Mouse (Mus musculus) small intestine, adult 2 months (tissue): ENCODE results near the gene Olfr1417. TPM values are rescaled to one million over a fixed set of nuclear protein-coding genes. Genes with fewer than 3 reads are reported as not detected.
A peak's percentile ranks its signal among the peaks of the same experiment; 100 is the strongest.

Source experiments
- H3K27ac ChIP-seq: fragments of 200-500 bp; 2 replicates; pipeline ENCODE4 v1.5.1; 2012; ENCODE audit warnings: low read depth, low read length, control low read depth, inconsistent platforms; ENCODE audit not compliant: insufficient read depth
- H3K27me3 ChIP-seq: fragments of 200-500 bp; 2 replicates; pipeline ENCODE4 v1.6.1; 2012; ENCODE audit warnings: mild to moderate bottlenecking, moderate library complexity, low read length, inconsistent platforms; ENCODE audit not compliant: control insufficient read depth, insufficient read depth
- H3K36me3 ChIP-seq: fragments of 200-500 bp; 2 replicates; pipeline ENCODE4 v1.6.1; 2012; ENCODE audit warnings: mild to moderate bottlenecking, low read length, control low read depth, inconsistent platforms; ENCODE audit not compliant: control insufficient read depth, insufficient read depth
- H3K4me1 ChIP-seq: fragments of 200-500 bp; 2 replicates; pipeline ENCODE4 v1.6.1; 2012; ENCODE audit warnings: low read length, inconsistent platforms, mixed read lengths; ENCODE audit not compliant: control insufficient read depth, insufficient read depth, insufficient read length
- H3K4me3 ChIP-seq: fragments of 200-500 bp; 2 replicates; pipeline ENCODE4 v1.5.1; 2012; ENCODE audit warnings: low read depth, mild to moderate bottlenecking, control low read depth, inconsistent platforms, low read length, moderate library complexity
- CTCF ChIP-seq: fragments of 200-500 bp; IDR thresholded peaks from 2 replicates; pipeline ENCODE4 v1.5.1; 2012; ENCODE audit warnings: low read depth, mild to moderate bottlenecking, control low read depth, inconsistent platforms, low read length, moderate library complexity, mixed read lengths; ENCODE audit not compliant: insufficient replicate concordance, insufficient read length; ENCODE audit errors: extremely low read depth
- POLR2A ChIP-seq: fragments of 200-500 bp; IDR thresholded peaks from 2 replicates; pipeline ENCODE4 v1.6.1; 2012; ENCODE audit warnings: low read depth, mild to moderate bottlenecking, control low read depth, inconsistent platforms, low read length, moderate library complexity
- WGBS: fragments of 180-500 bp; shearing (Covaris S2); methylation state at CpG from one replicate; pipeline ENCODE4 v1.1.7; 2018; 5-methylcytosine and 5-hydroxymethylcytosine counted together
- polyA plus RNA-seq: library from polyadenylated mRNA; depleted of rRNA; stranded (reverse); fragments of >200 nt; gene quantifications from 2 replicates; pipeline ENCODE4 v1.2.3, GENCODE M21; 2012; rRNA removed

Gene Olfr1417
- polyA plus RNA-seq, 1 experiment: not detected

- peaks cover 12% of the 10 kb centered on the region; the same call in 1 of the 2 replicates for H3K4me1 ChIP-seq
- H3K27me3 ChIP-seq: no peaks in the 10 kb centered on the region
- WGBS: 34% methylated on average over 6 of the region's 6 CpGs
- H3K36me3 ChIP-seq: peaks cover 11% of the 10 kb centered on the region
- TF ChIP-seq POLR2A (no peak; the same call in 1 of the 2 replicates), CTCF (no peak)
- H3K27ac ChIP-seq: peak overlapping the region; percentile 53
- H3K4me3 ChIP-seq: no peak overlapping the region
Measured at GRCm38 (mm10) chr19:11794447-11794846, 44.6 kb downstream of the Olfr1417 start.

DNA sequence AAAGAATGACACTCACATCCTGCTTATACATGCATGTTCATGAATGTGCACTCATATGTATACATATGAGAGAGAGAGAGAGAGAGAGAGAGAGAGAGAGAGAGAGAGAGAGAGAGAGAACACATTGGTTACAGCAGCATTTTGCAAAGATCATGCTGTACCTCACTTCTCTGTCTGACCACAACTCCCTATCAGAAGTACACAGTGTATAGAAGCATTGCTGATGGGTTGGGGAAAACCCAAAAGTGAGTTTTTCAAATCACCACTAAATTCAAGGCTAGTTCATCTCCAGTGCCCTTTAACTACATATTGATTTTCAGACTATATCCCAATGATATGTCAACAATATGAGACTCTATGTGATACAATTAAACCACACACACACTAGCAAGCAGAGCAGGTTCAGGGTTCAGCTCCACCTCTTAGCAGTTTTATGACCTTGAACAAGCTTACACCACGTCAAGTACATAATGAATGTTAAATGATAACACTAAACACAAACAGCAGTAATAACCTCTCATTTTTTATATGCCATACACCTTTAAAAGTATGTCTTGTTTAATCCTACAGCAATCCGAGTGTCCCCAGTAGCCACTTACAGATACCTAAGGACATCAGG is 45.2 kb downstream of the Olfr1417 start:
- Histone ChIP-seq H3K4me3 (no peak overlapping the region), H3K36me3 (peaks cover 17% of the 10 kb centered on the region), H3K27me3 (no peaks in the 10 kb centered on the region), H3K27ac (peak overlapping the region; percentile 53; the same call in 1 of the 2 replicates), H3K4me1 (peaks cover 12% of the 10 kb centered on the region; the same call in 1 of the 2 replicates)
- 26% methylated on average over 2 of the region's 2 CpGs for WGBS
- TF ChIP-seq POLR2A (no peak), CTCF (no peak)

DNA sequence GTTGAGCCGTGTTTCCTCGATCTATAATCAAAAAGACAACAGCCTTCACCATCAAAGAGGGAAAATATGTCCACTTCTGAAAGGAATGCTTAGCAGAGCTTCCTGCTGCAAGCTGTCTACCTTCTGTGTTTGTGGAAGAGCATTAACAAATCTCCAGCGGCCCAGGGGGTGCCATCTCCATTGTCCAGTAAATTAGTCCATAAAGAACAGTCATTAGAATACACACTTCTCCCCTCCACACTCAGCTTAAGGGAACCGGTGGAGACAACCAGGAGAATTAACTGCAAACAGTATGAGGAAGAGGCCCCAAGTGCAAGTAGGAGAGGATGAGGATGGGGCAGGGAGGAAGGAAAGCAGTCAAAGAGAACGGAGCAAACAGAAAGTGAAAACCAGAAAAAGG is 47.2 kb downstream of the Olfr1417 start:
- WGBS: 80% methylated on average over 5 of the region's 5 CpGs
- Histone ChIP-seq H3K27me3 (no peaks in the 10 kb centered on the region), H3K36me3 (peaks cover 31% of the 10 kb centered on the region), H3K4me3 (no peak overlapping the region), H3K4me1 (peaks cover 12% of the 10 kb centered on the region; the same call in 1 of the 2 replicates), H3K27ac (no peak overlapping the region)
- TF ChIP-seq CTCF (no peak), POLR2A (no peak)

DNA sequence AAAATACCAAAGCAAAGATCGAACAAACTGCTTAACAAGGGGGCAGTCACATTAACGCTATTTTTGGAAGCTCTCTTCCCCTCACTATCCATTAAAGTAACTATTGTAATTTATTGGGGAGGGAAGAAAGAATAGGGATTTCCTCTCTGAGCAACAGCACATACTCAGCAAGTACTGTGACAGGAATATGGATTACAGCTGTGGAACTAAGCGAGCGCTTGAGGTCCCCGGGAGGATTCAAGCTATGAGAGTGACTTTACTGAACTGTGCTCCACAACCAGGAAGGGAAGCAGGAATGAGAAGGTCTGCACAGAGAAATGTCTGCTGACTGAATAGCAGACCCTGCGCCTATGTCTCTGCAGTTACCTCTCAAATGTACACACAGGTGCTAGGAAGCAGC is 50.1 kb downstream of the Olfr1417 start:
- Histone ChIP-seq H3K4me3 (no peak overlapping the region), H3K36me3 (peaks cover 52% of the 10 kb centered on the region), H3K27me3 (no peaks in the 10 kb centered on the region), H3K4me1 (peaks cover 3% of the 10 kb centered on the region; the same call in 1 of the 2 replicates), H3K27ac (no peak overlapping the region)
- TF ChIP-seq POLR2A (no peak), CTCF (no peak)
- WGBS: 91% methylated on average over 6 of the region's 6 CpGs

GRCm38 (mm10) chr19:11787826-11788225 is 51.2 kb downstream of the Olfr1417 start:
- no peaks in the 10 kb centered on the region for H3K27me3 ChIP-seq
- 93% methylated on average over 6 of the region's 6 CpGs for WGBS
- H3K27ac ChIP-seq: no peak overlapping the region
- H3K4me3 ChIP-seq: no peak overlapping the region
- peaks cover 58% of the 10 kb centered on the region for H3K36me3 ChIP-seq
- TF ChIP-seq POLR2A (no peak), CTCF (no peak)
- H3K4me1 ChIP-seq: no peaks in the 10 kb centered on the region

- Histone ChIP-seq H3K4me3 (no peak overlapping the region), H3K36me3 (peaks cover 65% of the 10 kb centered on the region), H3K4me1 (no peaks in the 10 kb centered on the region), H3K27ac (no peak overlapping the region), H3K27me3 (no peaks in the 10 kb centered on the region)
- 93% methylated on average over 14 of the region's 14 CpGs for WGBS
- TF ChIP-seq POLR2A: no peak
- no peak for TF ChIP-seq CTCF
Measured at GRCm38 (mm10) chr19:11785409-11786154, 53.4 kb downstream of the Olfr1417 start.

GRCm38 (mm10) chr19:11777191-11777865 is 61.7 kb downstream of the Olfr1417 start:
- no peak overlapping the region for H3K4me3 ChIP-seq
- TF ChIP-seq CTCF: peak; percentile 17; the same call in 1 of the 2 replicates
- TF ChIP-seq POLR2A: no peak
- 64% methylated on average over 7 of the region's 7 CpGs for WGBS
- H3K27ac ChIP-seq: no peak overlapping the region
- H3K4me1 ChIP-seq: no peaks in the 10 kb centered on the region
- H3K27me3 ChIP-seq: no peaks in the 10 kb centered on the region
- H3K36me3 ChIP-seq: peaks cover 44% of the 10 kb centered on the region

Other genes with a start within 250 kb of the Olfr1417 start
- gene Ms4a6d, start 234.4 kb downstream of the Olfr1417 start, polyA plus RNA-seq: 1.5 and 1.7 TPM in 2 replicates
- not detected in 2 replicates for gene Ms4a2, start 215.5 kb downstream of the Olfr1417 start, polyA plus RNA-seq
- gene Ms4a3, start 198.4 kb downstream of the Olfr1417 start, polyA plus RNA-seq: not detected in 2 replicates
- not detected in 2 replicates for gene Oosp2, start 178.7 kb downstream of the Olfr1417 start, polyA plus RNA-seq
- gene Oosp1, start 148.1 kb downstream of the Olfr1417 start, polyA plus RNA-seq: 0.38 TPM in 1 of 2 replicates, not detected in the other
- not detected in 2 replicates for gene Oosp3, start 142.2 kb downstream of the Olfr1417 start, polyA plus RNA-seq
- 0.09 and 8.4 TPM in 2 replicates for gene Gif, start 91.7 kb downstream of the Olfr1417 start, polyA plus RNA-seq
- 1.8 and 4.0 TPM in 2 replicates for gene Mrpl16, start 68.8 kb downstream of the Olfr1417 start, polyA plus RNA-seq
- 12.7 and 38.0 TPM in 2 replicates for gene Stx3, start 19.8 kb downstream of the Olfr1417 start, polyA plus RNA-seq
- not detected in 2 replicates for gene Olfr1418, start 21.8 kb upstream of the Olfr1417 start, polyA plus RNA-seq
- gene Olfr1419, start 35.9 kb upstream of the Olfr1417 start, polyA plus RNA-seq: not detected in 2 replicates
- not detected in 2 replicates for gene Olfr1420, start 47.3 kb upstream of the Olfr1417 start, polyA plus RNA-seq
- 6.6 and 12.2 TPM in 2 replicates for gene Patl1, start 73.2 kb upstream of the Olfr1417 start, polyA plus RNA-seq
- gene Osbp, start 126.7 kb upstream of the Olfr1417 start, polyA plus RNA-seq: 7.0 and 12.0 TPM in 2 replicates
- gene Olfr1423, start 202.1 kb upstream of the Olfr1417 start, polyA plus RNA-seq: not detected in 2 replicates
- not detected in 2 replicates for gene Olfr1424, start 223.5 kb upstream of the Olfr1417 start, polyA plus RNA-seq
- not detected in 2 replicates for gene Olfr1425, start 238.5 kb upstream of the Olfr1417 start, polyA plus RNA-seq